Mouse (Mus musculus) ES-E14 (cell line): Measurements from ENCODE around the gene Plin1. TPM values are rescaled to one million over a fixed set of nuclear protein-coding genes. Genes with fewer than 3 reads are reported as not detected.

ENCODE experiments used
- DNase-seq: peaks from one replicate; pipeline ENCODE4 v3.0.0-alpha.2; 2013; ENCODE audit warnings: low read depth, low spot score
- H3K27ac ChIP-seq: 2 replicates; pipeline ENCODE4 v1.5.1; 2012; ENCODE audit warnings: low read depth, mild to moderate bottlenecking, low read length, moderate library complexity, mixed read lengths; ENCODE audit not compliant: poor library complexity, insufficient read depth, severe bottlenecking
- H3K36me3 ChIP-seq: 2 replicates; pipeline ENCODE4 v1.6.1; 2012; ENCODE audit warnings: mild to moderate bottlenecking, low read length, moderate library complexity, mixed read lengths; ENCODE audit not compliant: control insufficient read depth, poor library complexity, insufficient read depth, severe bottlenecking
- H3K4me1 ChIP-seq, 2 experiments: fragments of 150-350 bp in 1 of 2; sonication (generic) in 1 of 2; 2 replicates each; pipeline ENCODE4 v1.6.1; 2012; ENCODE audit warnings: low read length in 2 of 2, mild to moderate bottlenecking in 1 of 2, mixed read lengths in 1 of 2; ENCODE audit not compliant: control insufficient read depth in 2 of 2, insufficient read depth in 2 of 2, poor library complexity in 1 of 2
- H3K4me3 ChIP-seq, 2 experiments: fragments of 150-350 bp in 1 of 2; sonication (generic) in 1 of 2; 2 replicates each; pipeline ENCODE4 v1.5.1; 2012; ENCODE audit warnings: low read length in 2 of 2, low read depth in 1 of 2, mild to moderate bottlenecking in 1 of 2, mixed read lengths in 1 of 2; ENCODE audit not compliant: insufficient read depth in 1 of 2, poor library complexity in 1 of 2, severe bottlenecking in 1 of 2
- H3K9ac ChIP-seq: 2 replicates; pipeline ENCODE4 v1.6.1; 2012; ENCODE audit warnings: low read depth, mild to moderate bottlenecking, low read length, mixed read lengths; ENCODE audit not compliant: poor library complexity, insufficient read depth, severe bottlenecking
- H3K9me3 ChIP-seq: fragments of 150-350 bp; sonication (generic); 2 replicates; pipeline ENCODE4 v1.6.1; 2012; ENCODE audit warnings: low read depth, mild to moderate bottlenecking, low read length; ENCODE audit not compliant: control insufficient read depth, insufficient read depth
- CHD2 ChIP-seq: IDR thresholded peaks from 2 replicates; pipeline ENCODE4 v1.6.1; 2014; ENCODE audit warnings: mild to moderate bottlenecking, low read depth, low read length, inconsistent platforms
- HCFC1 ChIP-seq: IDR thresholded peaks from 2 replicates; pipeline ENCODE4 v1.6.1; 2012; ENCODE audit warnings: low read length, inconsistent platforms, borderline replicate concordance; ENCODE audit not compliant: insufficient read depth
- MAFK ChIP-seq: IDR thresholded peaks from 2 replicates; pipeline ENCODE4 v1.6.1; 2014; ENCODE audit warnings: mild to moderate bottlenecking, low read depth, low read length, inconsistent platforms; ENCODE audit not compliant: insufficient read depth
- ZC3H11A ChIP-seq: IDR thresholded peaks from 2 replicates; pipeline ENCODE4 v1.6.1; 2012; ENCODE audit warnings: low read depth, mild to moderate bottlenecking, inconsistent platforms, low read length, borderline replicate concordance
- ZNF384 ChIP-seq: IDR thresholded peaks from 2 replicates; pipeline ENCODE4 v1.6.1; 2012; ENCODE audit warnings: low read depth, low read length, inconsistent platforms
- in situ Hi-C, 2 experiments: fragments of 600-800 bp; cut with MboI; formaldehyde crosslinking; loops; one replicate each; pipeline ENCODE4 v1.15.1; 2025; ENCODE audit warnings: low sequenced_read_pairs in 2 of 2, inconsistent platforms in 1 of 2; ENCODE audit not compliant: unreplicated experiment in 2 of 2
- total RNA-seq: library from RNA; depleted of rRNA; stranded (reverse); fragments of 300-350 nt; gene quantifications from 2 replicates; pipeline ENCODE4 v1.2.3, GENCODE M21; 2012

Gene Plin1
- total RNA-seq, 1 experiment = 0.18 TPM

GRCm38 (mm10) chr7:79710130-79710607 is 22.5 kb downstream of the Plin1 start:
- H3K27ac ChIP-seq = no peak overlapping the region
- DNase-seq = peak; percentile 56
- in situ Hi-C loops = no loop called here
- peak overlapping the region; percentile 27 for H3K9ac ChIP-seq
- peaks cover 8% of the 10 kb centered on the region; the same call in 1 of the 2 replicates for H3K36me3 ChIP-seq
- 0 out of 2 replicates have a peak, but pooled peaks have one; percentile 33 for TF ChIP-seq HCFC1
- no peak for TF ChIP-seq MAFK
- peak overlapping the region; percentile 62 to 64 for H3K4me3 ChIP-seq
- peaks cover 1 to 3% of the 10 kb centered on the region in 2 experiments; a peak in 1 of 4 replicates for H3K4me1 ChIP-seq
- H3K9me3 ChIP-seq = no peaks in the 10 kb centered on the region

DNA sequence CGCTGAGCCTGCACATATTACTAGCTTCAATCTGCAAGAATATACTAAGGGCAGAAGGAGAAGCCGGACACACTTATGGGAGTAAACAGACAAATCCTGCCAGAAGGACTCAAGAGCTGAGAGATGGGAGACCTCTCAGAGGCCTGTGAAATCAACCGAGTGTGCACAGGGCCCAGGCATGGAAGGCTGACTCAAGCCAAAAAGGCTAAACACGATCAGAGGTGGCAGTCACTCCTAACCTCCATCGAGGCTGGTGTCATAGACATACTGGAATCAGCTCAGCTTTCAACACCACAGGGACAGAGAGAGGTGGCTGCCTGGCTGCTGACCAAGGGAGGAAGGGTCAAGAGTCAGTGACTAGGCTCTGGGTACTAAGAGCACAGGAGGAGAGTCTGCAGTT is 27.5 kb downstream of the Plin1 start:
- H3K4me3 ChIP-seq = no peak overlapping the region
- H3K4me1 ChIP-seq = peaks cover 0 to 2% of the 10 kb centered on the region in 2 experiments; a peak in 1 of 4 replicates
- no peak overlapping the region for H3K9ac ChIP-seq
- in situ Hi-C loops = no loop called here
- no peak for TF ChIP-seq HCFC1
- H3K27ac ChIP-seq = no peak overlapping the region
- H3K9me3 ChIP-seq = no peaks in the 10 kb centered on the region
- H3K36me3 ChIP-seq = peaks cover 24% of the 10 kb centered on the region; the same call in 1 of the 2 replicates
- DNase-seq = no peak

GRCm38 (mm10) chr7:79702755-79703154 is 29.9 kb downstream of the Plin1 start:
- in situ Hi-C loops = no loop called here
- Histone ChIP-seq H3K27ac (no peak overlapping the region), H3K36me3 (peaks cover 29% of the 10 kb centered on the region), H3K4me3 (no peak overlapping the region), H3K9me3 (no peaks in the 10 kb centered on the region), H3K9ac (no peak overlapping the region), H3K4me1 (peaks cover 0 to 2% of the 10 kb centered on the region in 2 experiments; a peak in 1 of 4 replicates)
- TF ChIP-seq ZNF384 = no peak
- no peak for TF ChIP-seq MAFK
- no peak for TF ChIP-seq HCFC1
- no peak for TF ChIP-seq CHD2
- no peak for TF ChIP-seq ZC3H11A
- no peak for DNase-seq

GRCm38 (mm10) chr7:79696495-79696894 is 36.2 kb downstream of the Plin1 start:
- no peak overlapping the region for H3K9ac ChIP-seq
- no peak overlapping the region for H3K4me3 ChIP-seq
- no peaks in the 10 kb centered on the region for H3K4me1 ChIP-seq
- no peak for DNase-seq
- TF ChIP-seq HCFC1 (no peak), CHD2 (no peak), ZNF384 (no peak), ZC3H11A (no peak), MAFK (no peak)
- H3K9me3 ChIP-seq = no peaks in the 10 kb centered on the region
- no peak overlapping the region for H3K27ac ChIP-seq
- in situ Hi-C loops = loop anchor here in 1 of 2 experiments (25.0 kb wide), 1 partner anchor 616 kb away; the partner anchor contains the start of gene Rccd1
- H3K36me3 ChIP-seq = peaks cover 64% of the 10 kb centered on the region

DNA sequence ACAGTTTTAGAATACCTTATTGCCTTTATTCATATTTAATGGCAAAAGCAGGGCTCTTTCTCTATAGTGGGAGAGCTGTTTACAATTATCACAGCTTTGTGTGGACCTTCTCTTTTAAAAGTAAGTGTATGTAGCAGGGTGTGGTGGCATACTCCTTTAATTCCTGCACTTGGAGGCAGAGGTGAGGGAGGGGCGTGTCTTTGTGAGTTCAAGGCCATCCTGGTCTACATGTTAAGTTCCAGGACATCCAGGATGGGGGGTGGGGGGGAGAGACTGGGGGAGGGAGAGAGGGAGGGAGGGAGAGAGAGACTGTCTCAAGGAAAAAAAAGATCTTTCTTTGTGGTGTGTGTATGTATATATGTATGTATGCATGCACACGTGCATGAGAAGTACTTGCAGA is 52.5 kb downstream of the Plin1 start:
- Histone ChIP-seq H3K9ac (no peak overlapping the region), H3K9me3 (no peaks in the 10 kb centered on the region), H3K4me3 (no peak overlapping the region), H3K36me3 (peaks cover 46% of the 10 kb centered on the region), H3K4me1 (no peaks in the 10 kb centered on the region; a peak in 1 of 4 replicates), H3K27ac (no peak overlapping the region)
- no peak for TF ChIP-seq CHD2
- no peak for TF ChIP-seq HCFC1
- TF ChIP-seq MAFK = no peak
- TF ChIP-seq ZNF384 = no peak
- TF ChIP-seq ZC3H11A = no peak
- no peak for DNase-seq
- in situ Hi-C loops = loop anchor here (10.0 to 25.0 kb wide), 2 partner anchors 625 to 632 kb away; partner anchors contain the start of gene Rccd1 (in 1 of the 2)
